In the genomic region with DNA sequence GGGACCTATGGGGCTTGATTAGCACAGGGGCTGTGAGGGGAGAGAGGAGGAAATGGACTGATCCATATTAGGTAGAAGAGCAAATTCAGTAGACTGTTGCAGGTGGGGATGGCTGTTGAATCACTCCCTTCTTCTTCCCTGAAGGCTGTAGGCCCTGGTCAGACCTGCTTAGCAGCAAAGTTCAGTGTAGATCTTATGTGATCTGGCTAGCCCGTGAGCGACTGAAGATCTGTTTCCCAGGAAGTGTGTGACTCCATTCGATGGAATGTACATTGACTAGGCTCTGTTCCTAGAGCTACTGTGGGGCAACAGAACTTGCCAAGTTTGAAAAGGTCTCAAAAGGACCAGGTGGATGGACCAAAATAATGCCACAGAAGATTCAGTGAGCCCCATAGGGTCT, we compare ENCODE assay signal across 12 mouse cellular contexts.
DNase-seq lines count a peak whose midpoint lies in the region; ATAC-seq and TF ChIP-seq lines count a peak whose summit lies in the region.
"Had no signal": no experiment of that assay in that cellular context is flagged by ENCODE, and none has a peak within 500 bp of the region (broad histone marks: within the 10 kb centered on the region; RNA-seq: fewer than 3 reads in every experiment).

No protein-coding gene starts in this region.

- no peak for DNase-seq in heart, adult 11 months
- peak; percentile 62 for DNase-seq in lung, postnatal 0 days (ENCODE audit: low spot score)
- DNase-seq in lung, postnatal 14 days = no peak
- no peak for DNase-seq in limb, embryonic 14.5 days (ENCODE audit: low spot score)
- DNase-seq in frontal cortex, postnatal 36 days (ENCODE audit: low spot score in 2 of 2) = no peak
- no peak for DNase-seq in gastrocnemius, postnatal 4 days (ENCODE audit: low spot score in 2 of 2)
- DNase-seq: adrenal gland, postnatal 25 days; gastrocnemius, postnatal 25 days had no signal

- no peaks in the 10 kb centered on the region for H3K9me3 ChIP-seq in heart, embryonic 11.5 days (replicated peaks; ENCODE audit: control insufficient read depth, low read length)
- no peaks in the 10 kb centered on the region for H3K9me3 ChIP-seq in lung, postnatal 0 days (ENCODE audit: low read length)
- no peaks in the 10 kb centered on the region for H3K9me3 ChIP-seq in embryonic facial prominence, embryonic 12.5 days
- no peaks in the 10 kb centered on the region for H3K9me3 ChIP-seq in limb, embryonic 14.5 days (ENCODE audit: control insufficient read depth, low read length)

- no peak for TF ChIP-seq POLR2A in limb, embryonic 14.5 days (IDR thresholded peaks at IDR 0.05; ENCODE audit: borderline replicate concordance, extremely low read depth, insufficient read depth, insufficient read length)

- TF ChIP-seq EP300 in lung, postnatal 0 days (IDR thresholded peaks at IDR 0.05) = no peak

- no peak for ATAC-seq in heart, embryonic 11.5 days (replicated peaks; ENCODE audit: insufficient number of reproducible peaks, low FRiP score, low TSS enrichment)
- peak; percentile 69 for ATAC-seq in lung, postnatal 0 days
- no peak for ATAC-seq in embryonic facial prominence, embryonic 12.5 days (ENCODE audit: insufficient number of reproducible peaks, insufficient read depth, low FRiP score, low TSS enrichment)
- ATAC-seq in limb, embryonic 14.5 days (ENCODE audit: low FRiP score, low read depth) = no peak
- ATAC-seq: inflammation-experienced regulatory T-cells, adult 6 months had no signal

- H3K9ac ChIP-seq in heart, embryonic 11.5 days (ENCODE audit: low read depth, low read length) = no peak overlapping the region
- H3K9ac ChIP-seq in lung, postnatal 0 days (replicated peaks; ENCODE audit: low read depth) = no peak overlapping the region
- H3K9ac ChIP-seq in embryonic facial prominence, embryonic 12.5 days = no peak overlapping the region
- no peak overlapping the region for H3K9ac ChIP-seq in limb, embryonic 14.5 days (ENCODE audit: low read depth, low read length, severe bottlenecking)

- H3K36me3 ChIP-seq in heart, embryonic 11.5 days (ENCODE audit: control insufficient read depth, insufficient read depth, low read length) = 0 out of 2 replicates have a peak, but pooled peaks cover 3% of the 10 kb centered on the region
- no peaks in the 10 kb centered on the region; the same call in 1 of the 2 replicates for H3K36me3 ChIP-seq in lung, postnatal 0 days (ENCODE audit: insufficient read depth, low read length)
- peaks cover 4% of the 10 kb centered on the region; the same call in 1 of the 2 replicates for H3K36me3 ChIP-seq in embryonic facial prominence, embryonic 12.5 days
- peaks cover 9% of the 10 kb centered on the region for H3K36me3 ChIP-seq in limb, embryonic 14.5 days (ENCODE audit: control insufficient read depth, insufficient read depth, low read length)

- 82% methylated on average over 3 of the region's 3 CpGs for WGBS in heart, embryonic 11.5 days (ENCODE audit: insufficient replicate concordance)
- 45% methylated on average over 3 of the region's 3 CpGs for WGBS in lung, postnatal 0 days
- WGBS in embryonic facial prominence, embryonic 12.5 days = 92% methylated on average over 3 of the region's 3 CpGs
- WGBS in limb, embryonic 14.5 days = 85% methylated on average over 3 of the region's 3 CpGs

- H3K27me3 ChIP-seq in heart, embryonic 11.5 days (ENCODE audit: control insufficient read depth, insufficient read depth, low read length) = no peaks in the 10 kb centered on the region
- no peaks in the 10 kb centered on the region for H3K27me3 ChIP-seq in lung, postnatal 0 days (replicated peaks; ENCODE audit: insufficient read depth, low read length)
- no peaks in the 10 kb centered on the region for H3K27me3 ChIP-seq in embryonic facial prominence, embryonic 12.5 days
- H3K27me3 ChIP-seq in limb, embryonic 14.5 days (ENCODE audit: control insufficient read depth, insufficient read depth, low read length) = no peaks in the 10 kb centered on the region

- no peak for TF ChIP-seq CTCF in lung, postnatal 0 days (IDR thresholded peaks at IDR 0.05)

- peak overlapping the region; percentile 59 for H3K27ac ChIP-seq in heart, embryonic 11.5 days (ENCODE audit: low read depth, low read length)
- peak overlapping the region; percentile 20; the same call in 1 of the 2 replicates for H3K27ac ChIP-seq in lung, postnatal 0 days (ENCODE audit: low read length)
- peak overlapping the region; percentile 74 for H3K27ac ChIP-seq in embryonic facial prominence, embryonic 12.5 days
- H3K27ac ChIP-seq in limb, embryonic 14.5 days (replicated peaks; ENCODE audit: low read depth, low read length) = peak overlapping the region; percentile 43; the same call in 1 of the 2 replicates

- peaks cover 64% of the 10 kb centered on the region for H3K4me1 ChIP-seq in heart, embryonic 11.5 days (ENCODE audit: control insufficient read depth, insufficient read depth, low read length)
- H3K4me1 ChIP-seq in lung, postnatal 0 days (ENCODE audit: insufficient read depth, low read depth, low read length) = peaks cover 39% of the 10 kb centered on the region
- H3K4me1 ChIP-seq in embryonic facial prominence, embryonic 12.5 days = peaks cover 34% of the 10 kb centered on the region
- peaks cover 38% of the 10 kb centered on the region for H3K4me1 ChIP-seq in limb, embryonic 14.5 days (ENCODE audit: control insufficient read depth, insufficient read depth, low read length)

- no peak overlapping the region for H3K4me3 ChIP-seq in heart, embryonic 11.5 days (ENCODE audit: low read depth, low read length)
- H3K4me3 ChIP-seq in lung, postnatal 0 days (ENCODE audit: low read depth, low read length) = no peak overlapping the region
- no peak overlapping the region for H3K4me3 ChIP-seq in embryonic facial prominence, embryonic 12.5 days
- no peak overlapping the region for H3K4me3 ChIP-seq in limb, embryonic 14.5 days (replicated peaks; ENCODE audit: low read length)

- H3K4me2 ChIP-seq in heart, embryonic 11.5 days = no peak overlapping the region
- H3K4me2 ChIP-seq in lung, postnatal 0 days (replicated peaks; ENCODE audit: low read depth, low read length) = no peak overlapping the region
- no peak overlapping the region for H3K4me2 ChIP-seq in embryonic facial prominence, embryonic 12.5 days (replicated peaks)
- no peak overlapping the region for H3K4me2 ChIP-seq in limb, embryonic 14.5 days (replicated peaks; ENCODE audit: low read depth, low read length, severe bottlenecking)
- H3K4me2 ChIP-seq: liver, embryonic 11.5 days had no signal

Comparison
In these comparisons a context has a peak if more than half of its experiments do, and no peak if none do; other contexts are left out.
1. H3K27ac ChIP-seq: peak in every context shown above with its lines; median percentile 74 in embryonic facial prominence, embryonic 12.5 days; 59 in heart, embryonic 11.5 days; 43 in limb, embryonic 14.5 days; 20 in lung, postnatal 0 days.